Mouse (Mus musculus): ENCODE data around the gene Pgap2.

Pgap2 gene

DNA sequence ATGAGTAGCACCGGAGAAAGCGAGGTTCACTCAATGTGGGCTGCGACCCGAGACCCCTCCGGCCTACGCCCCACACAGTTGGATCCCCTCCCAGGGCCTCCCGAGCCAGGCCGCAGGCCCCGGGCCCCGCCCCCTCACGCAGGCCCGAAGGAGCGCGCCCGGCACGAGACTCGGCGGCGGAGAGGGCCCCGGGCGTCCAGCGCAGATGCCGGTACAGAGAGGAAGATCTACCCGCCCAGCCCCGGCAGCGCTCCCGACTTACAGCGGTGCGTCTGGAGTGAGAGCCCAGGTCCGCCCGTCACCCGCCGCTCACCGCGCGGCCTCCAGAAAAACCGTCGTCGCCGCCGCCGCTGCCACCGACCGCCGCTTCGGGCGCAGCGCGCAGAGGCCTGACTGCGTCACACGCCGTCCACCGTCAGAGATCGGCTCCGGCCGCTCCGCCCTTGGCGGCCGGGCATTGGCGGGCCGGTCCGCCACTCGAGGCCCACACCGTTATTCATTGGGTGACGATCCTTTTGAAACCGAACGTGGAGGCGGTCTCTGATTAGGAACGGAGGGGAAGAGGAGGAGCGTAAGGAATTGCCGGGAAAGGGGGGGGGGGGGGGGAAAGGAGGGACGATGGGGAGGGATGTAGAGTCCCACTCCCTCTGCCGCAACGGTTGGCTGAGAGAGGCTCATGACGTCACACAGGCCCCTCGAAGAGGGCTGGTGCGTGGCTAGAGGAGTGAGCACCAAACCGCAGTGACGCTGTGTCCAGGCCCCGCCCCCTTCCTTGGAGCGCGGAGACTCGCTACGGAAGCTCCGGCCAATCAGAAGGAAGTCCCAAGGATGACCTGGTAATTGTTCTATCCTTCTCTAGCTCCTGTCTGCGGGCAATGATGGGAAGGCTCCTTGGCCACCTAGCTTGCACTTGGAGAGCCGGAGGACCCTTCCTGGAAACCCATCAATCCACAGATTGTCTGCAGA lies at the start of gene Pgap2, which contains the start of gene Nup98:
TSS of gene Pgap2 (plus strand) at position 453 of the 966 bp plus-strand sequence.
TSS of gene Nup98 (minus strand) at position 421 of the 966 bp plus-strand sequence.
- DNase-seq, result peak; percentile 99

DNA sequence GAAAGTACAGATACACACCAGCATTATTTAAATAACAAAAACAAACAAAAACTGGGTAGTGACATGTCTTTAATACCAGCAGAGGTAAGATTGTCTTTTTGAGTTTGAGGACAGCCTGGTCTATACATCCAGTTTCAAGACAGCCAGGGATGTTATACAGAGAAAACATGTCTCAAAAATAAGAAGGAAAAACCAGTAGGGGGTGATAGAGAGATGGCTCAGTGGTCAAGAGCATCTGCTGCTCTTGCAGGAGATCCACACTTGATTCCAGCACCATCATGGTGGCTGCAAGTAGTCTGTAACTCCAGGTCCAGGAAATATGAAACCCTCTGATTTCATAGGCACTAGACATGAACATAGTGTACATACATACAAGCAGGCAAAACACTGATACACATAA lies 39.7 kb upstream of the Pgap2 start:
- no peak for DNase-seq

DNA sequence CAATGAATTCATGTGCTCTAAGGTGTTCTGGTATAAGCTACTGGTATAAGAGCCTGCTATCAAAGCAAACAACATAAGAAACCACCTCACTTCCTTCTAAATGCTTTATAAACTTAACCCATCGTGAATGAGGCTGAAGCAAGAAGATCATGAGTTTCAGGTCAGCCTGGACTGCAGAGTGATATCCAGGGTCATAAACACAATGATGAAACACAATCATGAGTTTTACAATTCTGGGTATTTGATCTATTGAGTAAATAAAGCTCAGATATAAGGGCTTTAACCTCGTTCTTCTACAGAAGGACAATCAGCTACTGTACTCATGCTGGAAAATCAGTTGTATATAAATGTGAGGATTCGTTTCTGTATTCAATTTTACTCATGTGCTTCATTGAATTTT lies 26.2 kb upstream of the Pgap2 start:
- DNase-seq, result no peak

DNA sequence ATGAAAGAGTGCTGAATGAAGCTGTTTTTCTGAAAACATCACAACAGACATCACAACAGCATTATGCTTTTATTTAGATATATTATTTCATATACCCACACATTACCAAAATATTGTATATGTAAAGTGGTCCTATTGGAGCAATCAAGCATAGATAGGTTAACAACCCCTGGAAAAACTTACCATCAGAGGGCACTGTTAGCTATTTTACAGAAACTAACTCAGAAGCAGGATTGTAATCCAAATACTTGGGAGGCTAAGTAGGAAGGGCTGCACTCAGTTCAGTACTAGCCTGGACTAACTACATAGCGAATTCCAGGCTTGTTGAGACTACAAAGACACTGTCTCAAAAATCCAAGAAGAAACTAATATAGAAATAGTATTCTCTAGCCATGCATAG lies 17.7 kb upstream of the Pgap2 start:
- no peak for DNase-seq

DNA sequence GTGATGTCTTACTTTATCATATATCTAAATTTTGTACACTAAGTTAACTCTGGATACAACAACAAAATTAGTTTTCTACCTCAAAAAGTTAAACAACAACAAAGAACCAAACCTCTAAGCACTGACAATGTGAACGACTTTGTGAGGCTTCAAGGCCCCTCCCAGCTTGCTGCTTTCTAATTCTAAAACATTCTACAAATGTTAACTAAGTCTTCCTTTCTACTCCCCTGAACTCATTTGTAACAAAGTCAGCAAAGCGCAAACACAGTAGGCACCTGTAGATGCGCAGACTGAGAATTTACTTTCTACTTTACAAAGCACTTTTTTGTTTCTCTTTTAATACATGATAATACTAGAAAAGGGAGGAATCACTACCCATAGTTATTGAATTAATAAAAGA lies 9.4 kb upstream of the Pgap2 start:
- DNase-seq, result no peak

DNA sequence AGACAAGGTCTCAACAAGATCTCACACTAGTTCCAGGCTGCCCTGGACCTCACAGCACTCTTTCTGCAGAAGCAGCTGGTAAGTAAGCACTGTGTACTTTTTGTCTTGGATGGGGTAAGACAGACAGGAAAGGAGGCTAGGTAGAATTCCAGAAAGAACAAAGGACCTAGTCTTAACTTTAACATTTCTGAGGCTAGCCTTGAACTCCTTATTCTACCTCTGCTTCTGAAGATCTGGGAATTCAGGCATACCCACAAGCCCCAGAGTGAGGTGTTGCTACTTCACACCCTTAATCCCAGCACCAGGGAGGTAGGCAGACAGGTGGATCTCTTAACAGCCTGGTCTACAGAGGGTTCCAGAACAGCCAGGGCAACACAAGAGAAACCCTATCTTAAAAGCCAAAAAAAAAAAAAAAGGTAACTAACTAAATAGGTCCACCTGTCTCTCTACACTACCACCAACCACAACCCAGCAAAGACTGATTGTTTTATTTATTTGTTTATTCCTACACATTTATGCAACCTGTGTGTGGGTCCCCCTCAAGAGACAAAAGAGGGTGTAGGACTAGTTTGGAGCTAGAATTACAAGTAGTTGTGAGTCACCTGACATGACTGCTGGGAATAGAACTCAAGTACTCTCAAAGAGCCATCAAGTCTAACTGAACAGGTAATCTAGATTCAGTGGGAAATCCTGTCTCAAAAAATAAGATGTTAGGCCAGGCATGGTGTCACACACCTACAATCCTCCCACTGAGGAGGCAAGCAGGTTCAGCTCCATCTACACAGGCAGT lies 8.8 kb upstream of the Pgap2 start:
- no peak for DNase-seq

DNA sequence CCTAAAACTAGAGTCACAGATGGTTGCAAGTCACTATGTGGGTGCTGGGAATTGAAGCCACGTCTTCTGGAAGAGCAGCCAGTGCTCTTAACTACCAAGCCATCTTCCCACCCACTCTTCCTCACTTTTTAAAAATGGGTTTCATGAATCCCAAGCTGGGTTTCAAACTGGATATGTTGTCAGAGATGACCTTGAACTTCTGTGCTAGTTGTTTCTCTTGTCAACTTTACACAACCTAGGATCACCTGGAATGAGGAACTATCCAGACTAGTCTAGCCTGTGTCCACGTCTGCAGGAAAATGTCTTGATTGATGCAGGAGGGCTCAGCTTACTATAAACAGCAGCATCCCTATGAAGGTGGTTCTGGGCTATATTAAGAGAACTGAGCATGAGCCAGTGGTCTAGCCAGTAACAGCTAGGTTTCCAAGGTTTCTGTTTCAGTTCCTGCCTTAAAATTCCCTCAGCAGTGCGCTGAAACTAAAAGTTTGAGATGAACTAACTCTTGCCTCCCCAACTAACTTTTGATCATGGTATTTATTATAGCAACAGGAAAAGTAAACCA lies 5.6 kb upstream of the Pgap2 start:
- DNase-seq, result no peak

DNA sequence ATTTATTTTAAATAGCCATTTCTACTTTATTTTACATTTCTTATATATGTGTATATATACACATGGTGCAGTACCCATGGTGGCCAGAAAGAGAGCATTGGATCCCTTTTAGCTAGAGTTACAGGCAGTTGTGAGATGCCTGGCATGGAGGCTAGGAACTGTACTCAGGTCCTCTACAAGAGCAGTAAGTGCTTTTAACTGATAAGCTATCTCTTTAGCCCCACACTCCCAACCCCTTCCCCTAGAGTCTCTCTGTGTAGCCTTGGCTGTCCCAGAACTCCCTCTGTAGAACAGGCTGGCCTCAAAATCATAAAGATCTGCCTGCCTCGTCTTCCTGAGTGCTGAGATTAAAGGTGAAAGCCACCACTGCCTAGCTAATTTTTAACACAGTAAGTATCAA lies 4.4 kb upstream of the Pgap2 start:
- DNase-seq, result no peak

DNA sequence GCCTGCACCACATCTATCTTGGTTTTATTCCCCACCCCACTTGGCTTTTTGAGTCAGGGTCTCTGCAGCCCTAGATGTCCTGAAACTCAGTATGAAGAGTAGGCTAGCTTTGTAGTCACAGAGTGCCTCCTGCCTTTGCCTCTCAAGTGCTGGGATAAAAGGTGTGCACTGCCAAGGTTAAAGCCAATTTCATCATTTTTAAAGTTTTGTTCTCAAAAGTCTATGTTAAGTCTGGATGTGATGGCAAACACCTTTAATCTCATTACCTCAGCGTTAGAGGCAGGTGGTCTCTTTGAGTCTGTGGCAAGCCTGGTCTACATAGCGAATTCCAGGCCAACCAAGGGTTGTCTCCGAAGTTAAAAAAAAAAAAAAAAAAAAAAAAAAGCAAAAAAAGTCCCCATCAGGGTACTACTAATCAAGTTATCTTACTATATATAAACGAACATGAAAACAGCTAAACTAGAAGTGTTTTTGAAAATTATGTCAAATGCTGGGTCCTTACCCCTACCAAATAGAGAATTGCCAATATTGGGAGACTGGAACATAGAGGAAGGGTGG lies 1.1 kb upstream of the Pgap2 start:
- DNase-seq, result no peak

DNA sequence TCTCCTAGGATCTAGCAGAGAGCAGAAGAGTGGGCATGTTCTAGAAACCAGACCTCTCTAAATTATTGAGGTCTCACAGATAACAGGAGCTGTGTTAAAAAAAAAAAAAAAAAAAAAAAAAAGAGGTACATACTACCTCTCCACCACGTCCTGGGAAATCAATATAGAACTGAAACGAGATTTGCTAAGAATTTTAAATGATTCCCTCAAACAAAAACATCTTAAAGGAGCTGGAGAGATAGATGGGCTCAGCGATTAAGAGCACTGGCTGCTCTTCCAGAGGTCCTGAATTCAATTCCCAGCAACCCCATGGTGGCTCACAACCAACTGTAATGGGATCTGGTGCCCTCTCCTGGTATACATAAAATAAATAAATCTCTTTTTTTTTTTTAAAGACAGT lies 1.1 kb downstream of the Pgap2 start:
- no peak for DNase-seq

DNA sequence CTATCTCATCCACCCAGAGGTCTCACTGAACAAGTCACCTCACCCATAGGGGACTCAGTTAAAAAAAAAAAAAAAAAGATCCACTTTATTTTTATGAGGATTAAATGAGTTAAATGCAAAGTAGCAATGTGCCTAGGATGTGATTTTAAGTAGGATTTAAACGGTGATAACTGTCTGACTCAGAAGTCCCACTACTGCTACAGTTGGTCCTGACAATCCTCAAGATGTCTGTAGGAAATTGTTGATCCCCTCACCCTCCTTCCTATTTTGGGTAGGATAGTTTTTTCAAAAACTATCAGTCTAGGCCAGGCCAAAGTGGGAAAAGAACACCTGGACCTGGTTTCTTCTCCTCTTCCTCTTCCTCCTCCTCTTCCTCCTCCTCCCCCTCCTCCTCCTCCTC lies 11.9 kb downstream of the Pgap2 start:
- DNase-seq, result no peak

DNA sequence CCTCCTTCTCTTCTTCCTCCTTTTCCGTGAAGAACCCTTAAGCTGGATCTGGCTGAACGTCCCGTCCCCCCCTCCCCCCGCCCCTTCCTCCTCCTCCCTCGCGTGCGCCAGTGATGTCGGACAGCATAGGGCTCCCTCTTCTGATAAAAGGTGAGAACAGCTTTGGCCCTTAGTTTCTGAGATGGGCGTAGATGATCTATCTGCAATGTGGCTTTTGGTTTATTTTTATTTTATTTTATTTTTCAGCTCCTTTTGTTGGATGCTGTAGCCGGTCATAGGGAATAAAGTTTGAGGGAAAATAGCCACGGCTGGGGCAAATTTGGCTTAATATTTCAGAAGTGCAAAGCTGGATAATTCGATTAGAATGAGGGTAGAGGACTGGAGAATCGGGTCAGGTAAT lies 12.3 kb downstream of the Pgap2 start:
- DNase-seq, result peak; percentile 65

DNA sequence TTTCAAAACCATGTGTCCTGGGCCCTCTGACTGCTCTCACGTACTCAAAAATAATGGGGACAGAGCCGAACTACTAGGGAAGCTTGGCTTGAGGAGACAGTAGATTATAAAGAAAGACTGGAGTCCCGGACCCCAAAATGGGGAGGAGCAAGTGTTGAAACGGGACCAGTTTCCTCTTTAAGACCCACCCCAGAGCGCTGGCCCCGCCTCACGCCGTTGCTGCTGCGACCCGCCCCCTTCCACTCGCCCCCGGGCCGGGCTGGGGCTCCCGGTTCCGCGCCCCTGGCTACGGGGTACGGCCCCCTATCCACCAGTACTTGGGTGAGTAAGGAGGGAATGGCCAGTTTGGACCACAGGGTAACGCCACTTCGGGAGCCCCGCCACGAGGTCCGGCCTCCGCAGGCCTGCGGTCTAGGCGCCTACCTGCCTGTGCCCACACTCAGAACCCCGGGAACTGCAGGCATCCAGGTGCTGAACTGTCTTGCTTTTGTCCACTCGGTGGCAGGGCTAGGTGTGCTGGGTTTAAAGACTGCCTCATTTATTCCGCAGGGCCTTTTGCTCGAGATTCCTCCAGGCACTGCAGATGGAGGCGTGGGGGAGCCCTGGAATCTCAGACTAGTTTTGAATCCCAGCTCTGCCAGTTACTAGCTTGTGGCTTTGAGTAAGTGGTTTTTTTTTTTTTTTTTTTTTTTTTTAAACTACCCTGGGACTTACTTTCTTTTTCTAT lies 13.0 kb downstream of the Pgap2 start:
- DNase-seq, result peak; percentile 86

DNA sequence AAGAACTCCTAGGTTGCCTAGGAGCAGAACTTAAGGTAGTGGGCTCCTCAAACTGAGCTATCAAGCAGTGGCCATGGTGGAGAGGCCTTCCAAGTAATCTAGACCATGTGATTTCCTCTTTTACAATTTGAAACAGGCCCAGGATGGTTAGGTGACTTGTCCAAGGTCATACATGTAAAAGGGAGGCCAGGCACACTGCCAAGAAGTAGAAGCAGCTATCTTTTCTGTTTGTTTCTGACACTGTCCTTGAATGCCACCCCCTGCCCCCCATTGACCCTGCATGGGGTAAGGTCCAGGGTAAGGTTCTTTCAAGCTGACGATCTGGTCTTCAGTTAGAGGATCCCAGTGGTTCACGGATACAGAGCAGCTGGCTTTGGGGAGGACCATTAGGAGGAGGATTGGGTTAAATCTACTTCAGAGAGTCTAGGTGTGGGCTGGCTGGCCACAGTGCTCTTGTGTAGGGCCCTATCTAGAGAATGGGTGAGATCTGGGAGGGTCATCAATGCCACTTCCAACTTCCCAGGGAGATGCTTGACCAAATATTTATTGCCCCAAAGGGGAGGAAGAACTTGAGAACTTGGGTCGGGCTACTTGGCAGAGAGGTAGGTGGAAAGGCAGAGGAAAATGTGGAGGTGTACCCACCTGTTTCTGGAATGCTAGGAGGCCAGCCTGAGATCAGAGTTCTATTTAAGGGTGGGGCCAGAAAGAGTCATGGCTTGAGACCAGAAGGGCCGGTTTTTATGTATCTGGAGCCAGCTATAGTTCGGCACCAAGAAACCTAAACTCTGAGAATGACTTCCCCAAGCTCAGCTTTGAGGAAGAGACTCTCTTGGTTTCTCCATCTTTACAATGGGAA lies 14.1 kb downstream of the Pgap2 start:
- DNase-seq, result no peak

DNA sequence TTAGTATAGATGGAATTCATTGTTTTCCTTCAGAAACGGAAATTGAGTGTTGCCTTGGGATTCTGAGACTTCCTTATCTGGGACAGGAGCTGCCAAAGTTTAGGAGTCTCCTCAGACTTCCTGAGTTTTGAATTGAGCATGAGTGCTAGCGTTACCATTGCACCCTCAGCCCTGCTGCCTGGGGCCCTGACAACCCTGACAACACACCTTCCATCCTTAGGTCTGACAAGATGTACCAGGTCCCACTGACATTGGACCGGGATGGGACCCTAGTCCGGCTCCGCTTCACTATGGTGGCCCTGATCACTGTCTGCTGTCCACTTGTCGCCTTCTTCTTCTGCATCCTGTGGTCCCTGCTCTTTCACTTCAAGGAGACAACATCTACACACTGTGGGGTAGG lies 16.0 kb downstream of the Pgap2 start:
- DNase-seq, result no peak

DNA sequence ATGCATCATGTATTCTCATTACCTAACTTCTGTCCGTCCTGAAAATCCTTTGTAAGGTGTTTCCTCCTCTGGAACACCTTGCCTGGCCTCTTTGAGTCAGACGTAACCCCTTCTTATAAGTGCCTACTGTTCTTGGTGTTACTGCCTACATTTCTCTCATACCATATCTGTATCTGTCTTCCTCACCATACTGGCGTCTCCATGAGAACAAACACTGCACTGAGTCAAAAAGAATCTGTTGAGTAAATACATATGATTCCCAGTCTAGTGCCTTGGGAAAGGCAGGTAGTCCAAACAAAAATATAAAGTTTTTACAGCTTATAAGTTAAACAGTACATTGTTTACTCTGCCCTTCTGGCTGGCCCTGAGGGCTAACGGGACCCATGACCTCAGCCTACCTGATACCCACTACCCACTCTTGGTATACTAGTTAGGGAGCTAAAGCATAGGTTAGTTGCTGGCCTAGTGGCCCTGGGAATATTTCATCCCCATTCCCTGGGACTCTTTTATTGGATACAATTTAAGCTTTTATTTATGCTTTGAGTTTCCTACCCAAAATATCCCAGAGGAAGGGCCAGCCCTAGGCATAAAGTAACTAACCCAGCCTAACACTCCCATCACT lies 18.2 kb downstream of the Pgap2 start:
- DNase-seq, result no peak

DNA sequence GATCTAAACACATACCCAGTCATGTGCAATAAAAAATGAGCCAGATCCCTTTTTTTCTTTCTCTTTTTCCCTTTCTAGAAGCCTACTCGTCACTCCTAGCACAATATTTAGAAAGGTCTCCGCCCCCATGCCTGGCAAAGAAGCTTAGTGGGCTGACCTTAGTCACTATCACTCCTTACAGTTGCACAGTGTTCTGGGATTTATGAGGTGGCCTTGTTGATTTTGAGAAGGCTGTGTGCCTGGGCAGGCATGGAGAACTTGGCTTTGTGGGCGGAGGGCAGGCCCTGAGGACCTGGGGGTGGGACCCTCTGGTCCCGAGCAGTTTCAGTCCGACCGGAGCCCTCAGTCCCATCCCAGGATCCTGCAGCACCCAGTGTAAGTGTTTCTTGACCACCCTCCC lies 19.8 kb downstream of the Pgap2 start:
- no peak for DNase-seq

DNA sequence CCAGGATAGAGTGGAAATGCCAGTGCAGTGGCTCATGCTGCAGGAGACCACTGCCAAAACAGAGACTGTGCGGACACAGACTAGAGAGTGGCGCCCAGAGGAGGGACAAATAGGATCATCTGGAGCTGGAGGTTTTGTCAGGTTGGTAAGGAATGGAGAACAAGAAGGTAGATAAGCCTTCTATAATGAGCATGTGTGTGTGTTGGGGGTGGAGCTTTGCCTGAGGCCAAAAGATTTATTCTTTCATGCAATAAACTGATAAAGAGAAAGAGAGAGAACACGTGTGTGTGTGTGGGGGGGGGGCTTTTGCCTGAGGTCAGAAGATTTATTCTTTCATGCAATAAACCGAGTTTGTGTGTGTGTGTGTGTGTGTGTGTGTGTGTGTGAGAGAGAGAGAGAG lies 23.1 kb downstream of the Pgap2 start:
- DNase-seq, result no peak

DNA sequence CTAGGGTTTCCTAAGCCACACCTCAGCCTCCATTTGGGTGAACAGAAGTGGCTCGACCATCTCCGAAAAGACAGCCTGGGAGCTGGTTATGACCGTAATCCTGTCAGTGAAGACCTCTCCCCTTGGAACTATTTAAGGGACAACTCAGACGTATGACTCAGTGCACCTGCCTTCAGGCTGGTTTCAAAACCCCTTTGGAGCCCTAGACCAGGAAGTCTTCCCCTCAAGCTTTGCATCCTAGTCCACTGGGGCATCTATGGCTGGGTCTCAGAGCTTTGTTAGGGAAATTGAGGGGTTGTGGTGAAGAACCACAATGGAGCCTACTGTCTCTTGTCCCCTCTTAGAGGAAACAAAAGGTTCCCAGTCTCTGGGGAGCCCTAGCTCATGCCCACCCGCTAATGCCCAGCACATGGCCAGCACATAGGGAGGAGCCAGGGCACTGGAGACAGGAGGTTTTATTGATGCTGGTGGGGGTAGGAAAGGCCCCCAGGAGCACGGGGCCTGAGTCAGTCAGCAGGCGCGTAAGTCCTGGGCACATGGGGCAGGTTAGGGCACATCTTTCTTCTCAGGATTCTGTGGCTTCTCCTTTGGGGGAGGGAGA lies 28.8 kb downstream of the Pgap2 start:
- no peak for DNase-seq

DNA sequence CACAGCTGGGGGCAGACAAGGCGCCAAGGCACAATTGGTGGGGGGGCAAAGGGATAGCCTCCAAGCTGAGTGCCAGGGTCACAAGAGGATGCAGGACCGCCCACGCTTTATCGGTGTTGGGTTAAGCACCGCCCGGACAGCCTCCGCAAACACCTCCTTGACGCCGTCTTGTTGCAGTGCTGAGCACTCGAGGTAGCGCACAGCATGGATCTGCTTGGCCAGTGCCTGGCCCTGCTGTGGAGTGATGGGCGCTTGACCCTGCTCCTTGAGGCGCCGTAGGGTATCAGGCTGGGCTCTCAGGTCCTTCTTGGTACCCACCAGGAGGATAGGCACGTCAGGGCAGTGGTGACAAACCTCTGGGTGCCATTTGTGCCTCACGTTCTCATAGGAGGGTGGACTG lies 29.6 kb downstream of the Pgap2 start:
- DNase-seq, result no peak

DNA sequence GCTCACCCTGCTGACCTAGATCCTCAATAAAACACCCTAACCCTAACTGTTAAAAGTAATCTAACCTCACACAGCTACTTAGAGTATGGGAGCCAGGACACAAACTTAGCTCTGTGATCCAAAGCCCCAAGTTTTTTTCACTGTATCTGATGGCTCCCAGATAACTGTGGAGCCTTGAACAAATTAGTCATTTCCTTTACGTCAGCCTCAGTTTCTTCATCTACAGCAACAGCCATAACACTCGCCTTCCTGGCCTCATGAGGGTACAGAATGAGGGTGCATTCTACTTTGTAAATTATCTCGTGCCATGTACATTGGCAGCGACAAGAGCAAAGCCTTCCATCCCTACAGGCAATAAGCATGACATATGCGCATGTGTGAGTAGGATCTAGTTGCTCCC lies 32.4 kb downstream of the Pgap2 start:
- DNase-seq, result no peak

All from kidney, postnatal 14 days (tissue).